Mouse (Mus musculus): Measurements from ENCODE around the gene Fam92a.
A peak's percentile ranks its signal among the peaks of the same experiment; 100 is the strongest.
"Not testable (repeated sequence)": the region's sequence is repeated elsewhere in the genome, so short reads cannot be mapped to it uniquely, and the experiment has no call there.

Fam92a gene

DNA sequence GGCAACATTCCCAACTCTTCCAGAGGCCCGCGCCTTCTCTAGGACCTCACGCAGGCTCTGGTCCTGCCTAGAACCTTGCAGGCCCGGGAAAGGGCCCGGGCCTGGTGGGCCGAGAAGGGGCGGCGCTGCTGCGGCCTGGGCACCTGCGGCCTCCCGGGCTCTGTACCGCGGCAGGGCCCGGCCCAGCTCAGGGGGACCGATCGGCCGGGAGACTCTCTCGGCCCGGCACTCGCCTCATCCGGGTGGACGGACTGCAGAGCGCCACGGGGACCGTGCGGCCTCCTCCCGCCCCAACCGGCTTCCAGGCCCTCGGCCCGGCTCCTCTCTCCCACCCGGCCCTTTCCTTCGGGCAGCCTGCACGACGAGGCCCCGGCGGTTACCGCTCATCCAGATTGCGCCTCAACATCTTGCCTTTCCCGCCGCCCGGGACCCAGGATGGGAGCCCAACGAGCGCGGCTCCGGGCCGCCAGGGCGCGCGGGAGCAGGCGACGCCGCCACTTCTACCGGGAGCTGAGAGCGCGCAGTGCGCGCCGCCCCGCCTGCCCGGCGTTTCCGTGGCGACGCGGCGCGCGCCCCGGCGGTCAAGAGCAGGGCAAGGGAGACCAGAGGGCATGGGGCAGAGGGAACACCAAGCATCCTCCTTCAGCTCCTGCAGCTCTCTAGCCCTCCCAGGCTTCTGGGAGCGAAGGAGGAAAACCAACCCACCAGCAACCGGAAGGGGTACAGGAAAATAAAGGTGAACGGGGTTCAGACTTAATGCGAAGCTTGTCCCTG is at the start of gene Fam92a:
TSS of gene Fam92a (minus strand) at position 698 of the 774 bp plus-strand sequence.
- DNase-seq (ENCODE audit: low read depth, low spot score) = peak; percentile 45

GRCm38 (mm10) chr4:12178992-12179391 is 7.2 kb upstream of the Fam92a start:
- DNase-seq (ENCODE audit: low read depth, low spot score) = no peak

DNA sequence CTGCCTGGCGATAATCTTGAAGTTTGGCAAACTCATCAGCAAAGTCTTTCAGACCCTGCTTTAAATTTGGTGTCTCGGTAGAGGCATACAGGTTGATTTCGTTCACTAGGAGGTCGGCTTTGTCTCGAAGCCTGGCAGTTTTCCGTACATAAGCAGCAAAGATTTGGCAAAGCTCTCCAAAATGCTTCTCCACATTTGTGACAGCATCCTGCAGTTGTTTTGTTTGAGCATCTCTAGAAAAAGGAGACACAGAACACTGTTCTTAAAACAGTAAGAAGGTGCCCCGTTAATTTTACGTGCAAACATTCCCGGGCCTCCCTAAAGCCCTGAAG is 863 bp downstream of the Fam92a start:
- peak; percentile 3 for DNase-seq (ENCODE audit: low read depth, low spot score)

- DNase-seq (ENCODE audit: low read depth, low spot score) = no peak
These were observed 24.2 kb downstream of the Fam92a start for GRCm38 (mm10) chr4:12147660-12148059.

- not testable (repeated sequence) for DNase-seq (ENCODE audit: low read depth, low spot score)
These were observed 30.3 kb downstream of the Fam92a start for GRCm38 (mm10) chr4:12141516-12141915.

GRCm38 (mm10) chr4:12140592-12141062 is 31.2 kb downstream of the Fam92a start:
- DNase-seq (ENCODE audit: low read depth, low spot score) = not testable (repeated sequence)

DNA sequence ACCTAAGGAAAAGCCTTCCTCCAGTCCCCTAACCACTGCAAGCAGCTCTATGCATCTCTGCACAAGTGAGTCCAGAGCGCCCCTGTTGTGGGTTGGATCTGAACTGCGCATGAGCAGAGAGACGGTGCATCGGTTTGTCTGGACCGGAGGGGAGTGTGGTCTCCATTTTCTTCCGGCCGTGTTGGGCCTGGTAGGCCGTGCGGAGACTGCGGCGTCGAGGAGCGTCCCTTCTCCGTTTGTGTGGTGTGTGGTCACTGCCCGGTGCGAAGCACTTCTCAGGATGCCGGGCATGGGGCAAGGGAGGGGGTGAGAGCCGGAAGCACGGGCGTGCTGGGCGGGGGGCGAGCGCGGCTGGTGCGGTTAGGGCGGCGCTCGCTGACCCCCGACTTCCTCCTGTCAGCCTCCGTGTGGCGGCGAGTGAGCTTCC is 31.7 kb downstream of the Fam92a start, which contains the start of gene Rbm12b1:
TSS of gene Rbm12b1 (plus strand) at position 124 of the 427 bp plus-strand sequence.
- peak; percentile 82 for DNase-seq (ENCODE audit: low read depth, low spot score)

All from brain, embryonic 18.5 days (tissue).